Mouse (Mus musculus): ENCODE measurements around the gene Prpf6.

- TF ChIP-seq CHD2 (IDR thresholded peaks at IDR 0.05; ENCODE audit: low read length), result no peak
- TF ChIP-seq HCFC1 (IDR thresholded peaks at IDR 0.05; ENCODE audit: low read depth, low read length), result no peak
- TF ChIP-seq POLR2A (IDR thresholded peaks at IDR 0.05; ENCODE audit: control insufficient read depth in 1 of 2, insufficient read depth in 1 of 2, low read depth in 1 of 2, low read length in 2 of 2, poor library complexity in 1 of 2), result no peak
- no peak for TF ChIP-seq CTCF (IDR thresholded peaks at IDR 0.05 in 2 of 3, conservative IDR thresholded peaks at IDR 0.05 in 1 of 3; ENCODE audit: control insufficient read depth in 1 of 3, insufficient read depth in 1 of 3, low read depth in 2 of 3, low read length in 3 of 3, poor library complexity in 1 of 3, severe bottlenecking in 1 of 3)
- no peak for TF ChIP-seq MAFK (IDR thresholded peaks at IDR 0.05; ENCODE audit: borderline replicate concordance, low read depth, low read length)
- TF ChIP-seq ZC3H11A (IDR thresholded peaks at IDR 0.05; ENCODE audit: low read depth, low read length), result no peak
- TF ChIP-seq EP300 (IDR thresholded peaks at IDR 0.05; ENCODE audit: low read depth in 1 of 2, low read length in 2 of 2), result no peak
- no peak for TF ChIP-seq MYC (IDR thresholded peaks at IDR 0.05; ENCODE audit: low read depth, low read length)
- TF ChIP-seq MAZ (IDR thresholded peaks at IDR 0.05; ENCODE audit: low read depth, low read length), result no peak
- TF ChIP-seq GATA1 (IDR thresholded peaks at IDR 0.05; ENCODE audit: low read depth, low read length), result no peak
- no peak for TF ChIP-seq E2F4 (IDR thresholded peaks at IDR 0.05; ENCODE audit: borderline replicate concordance, low read depth, low read length)
Measured at GRCm38 (mm10) chr2:181653523-181653922, 61.9 kb downstream of the Prpf6 start.
